Mouse (Mus musculus): ENCODE measurements at regions not wholly inside any gene's neighbourhood (a gene's known extent, or its start where the extent isn't known, plus 50 kb on each side); places are given as distances from the start of the nearest gene placed in this dataset.

- Histone ChIP-seq H3K9ac (replicated peaks; ENCODE audit: low read depth, low read length) (no peak overlapping the region), H3K27ac (ENCODE audit: low read depth) (no peak overlapping the region), H3K4me3 (ENCODE audit: low read depth, low read length) (no peak overlapping the region), H3K27me3 (ENCODE audit: control insufficient read depth, insufficient read depth, low read length) (no peaks in the 10 kb centered on the region), H3K9me3 (replicated peaks; ENCODE audit: control insufficient read depth, low read length) (no peaks in the 10 kb centered on the region), H3K4me1 (ENCODE audit: control insufficient read depth, insufficient read depth) (no peaks in the 10 kb centered on the region), H3K36me3 (replicated peaks; ENCODE audit: control insufficient read depth, insufficient read depth, low read length) (no peaks in the 10 kb centered on the region), H3K4me2 (ENCODE audit: low read depth, low read length) (no peak overlapping the region)
- WGBS = 62% methylated on average over 6 of the region's 6 CpGs
- no peak for DNase-seq (ENCODE audit: low spot score)
- TF ChIP-seq EP300 (IDR thresholded peaks at IDR 0.05; ENCODE audit: low read depth) = no peak
- no peak for TF ChIP-seq CTCF (IDR thresholded peaks at IDR 0.05; ENCODE audit: low read depth)
- ATAC-seq (ENCODE audit: insufficient read depth, low read depth) = no peak
These were observed 397.7 kb downstream of the Isl1 start for GRCm38 (mm10) chr13:115911524-115912459.

GRCm38 (mm10) chr13:115910866-115911449 is 398.5 kb downstream of the Isl1 start:
- ATAC-seq (ENCODE audit: insufficient read depth, low read depth) (no peak), DNase-seq (ENCODE audit: low spot score) (no peak)
- no peak overlapping the region for H3K27ac ChIP-seq (ENCODE audit: low read depth)
- no peaks in the 10 kb centered on the region for H3K9me3 ChIP-seq (replicated peaks; ENCODE audit: control insufficient read depth, low read length)
- no peak overlapping the region for H3K9ac ChIP-seq (replicated peaks; ENCODE audit: low read depth, low read length)
- H3K27me3 ChIP-seq (ENCODE audit: control insufficient read depth, insufficient read depth, low read length) = no peaks in the 10 kb centered on the region
- no peaks in the 10 kb centered on the region for H3K36me3 ChIP-seq (replicated peaks; ENCODE audit: control insufficient read depth, insufficient read depth, low read length)
- H3K4me2 ChIP-seq (ENCODE audit: low read depth, low read length) = no peak overlapping the region
- H3K4me3 ChIP-seq (ENCODE audit: low read depth, low read length) = no peak overlapping the region
- no peaks in the 10 kb centered on the region for H3K4me1 ChIP-seq (ENCODE audit: control insufficient read depth, insufficient read depth)
- 66% methylated on average over 8 of the region's 8 CpGs for WGBS
- TF ChIP-seq CTCF (IDR thresholded peaks at IDR 0.05; ENCODE audit: low read depth) = no peak
- no peak for TF ChIP-seq EP300 (IDR thresholded peaks at IDR 0.05; ENCODE audit: low read depth)

- no peaks in the 10 kb centered on the region for H3K9me3 ChIP-seq (replicated peaks; ENCODE audit: control insufficient read depth, low read length)
- WGBS = 76% methylated on average over 1 of the region's 1 CpGs
These were observed 428.9 kb downstream of the Isl1 start for GRCm38 (mm10) chr13:115880616-115881015.

GRCm38 (mm10) chr13:115860480-115860879 is 449.0 kb downstream of the Isl1 start:
- TF ChIP-seq CTCF (IDR thresholded peaks at IDR 0.05; ENCODE audit: low read depth) = no peak
- no peak for TF ChIP-seq EP300 (IDR thresholded peaks at IDR 0.05; ENCODE audit: low read depth)
- DNase-seq (ENCODE audit: low spot score) (no peak), ATAC-seq (ENCODE audit: insufficient read depth, low read depth) (no peak)
- H3K9me3 ChIP-seq (replicated peaks; ENCODE audit: control insufficient read depth, low read length) = no peaks in the 10 kb centered on the region
- H3K27me3 ChIP-seq (ENCODE audit: control insufficient read depth, insufficient read depth, low read length) = no peaks in the 10 kb centered on the region
- no peak overlapping the region for H3K27ac ChIP-seq (ENCODE audit: low read depth)
- no peak overlapping the region for H3K4me3 ChIP-seq (ENCODE audit: low read depth, low read length)
- H3K4me1 ChIP-seq (ENCODE audit: control insufficient read depth, insufficient read depth) = no peaks in the 10 kb centered on the region
- H3K36me3 ChIP-seq (replicated peaks; ENCODE audit: control insufficient read depth, insufficient read depth, low read length) = no peaks in the 10 kb centered on the region
- no peak overlapping the region for H3K9ac ChIP-seq (replicated peaks; ENCODE audit: low read depth, low read length)
- no peak overlapping the region for H3K4me2 ChIP-seq (ENCODE audit: low read depth, low read length)
- 21% methylated on average over 3 of the region's 3 CpGs for WGBS

More at GRCm38 (mm10) chr13:115880616-115881015, 428.9 kb downstream of the Isl1 start:
- Histone ChIP-seq H3K4me3 (ENCODE audit: low read depth, low read length) (no peak overlapping the region), H3K27me3 (ENCODE audit: control insufficient read depth, insufficient read depth, low read length) (no peaks in the 10 kb centered on the region), H3K4me1 (ENCODE audit: control insufficient read depth, insufficient read depth) (no peaks in the 10 kb centered on the region), H3K36me3 (replicated peaks; ENCODE audit: control insufficient read depth, insufficient read depth, low read length) (no peaks in the 10 kb centered on the region), H3K4me2 (ENCODE audit: low read depth, low read length) (no peak overlapping the region), H3K9ac (replicated peaks; ENCODE audit: low read depth, low read length) (no peak overlapping the region), H3K27ac (ENCODE audit: low read depth) (no peak overlapping the region)
- no peak for TF ChIP-seq EP300 (IDR thresholded peaks at IDR 0.05; ENCODE audit: low read depth)
- no peak for TF ChIP-seq CTCF (IDR thresholded peaks at IDR 0.05; ENCODE audit: low read depth)
- DNase-seq (ENCODE audit: low spot score) (no peak), ATAC-seq (ENCODE audit: insufficient read depth, low read depth) (no peak)

GRCm38 (mm10) chr13:115856632-115857031 is 452.9 kb downstream of the Isl1 start:
- Histone ChIP-seq H3K4me1 (ENCODE audit: control insufficient read depth, insufficient read depth) (no peaks in the 10 kb centered on the region), H3K9ac (replicated peaks; ENCODE audit: low read depth, low read length) (no peak overlapping the region), H3K27ac (ENCODE audit: low read depth) (no peak overlapping the region), H3K9me3 (replicated peaks; ENCODE audit: control insufficient read depth, low read length) (no peaks in the 10 kb centered on the region), H3K4me3 (ENCODE audit: low read depth, low read length) (no peak overlapping the region), H3K4me2 (ENCODE audit: low read depth, low read length) (no peak overlapping the region), H3K36me3 (replicated peaks; ENCODE audit: control insufficient read depth, insufficient read depth, low read length) (no peaks in the 10 kb centered on the region), H3K27me3 (ENCODE audit: control insufficient read depth, insufficient read depth, low read length) (no peaks in the 10 kb centered on the region)
- no peak for TF ChIP-seq EP300 (IDR thresholded peaks at IDR 0.05; ENCODE audit: low read depth)
- TF ChIP-seq CTCF (IDR thresholded peaks at IDR 0.05; ENCODE audit: low read depth) = no peak
- no peak for ATAC-seq (ENCODE audit: insufficient read depth, low read depth)
- no peak for DNase-seq (ENCODE audit: low spot score)
- WGBS = 62% methylated on average over 4 of the region's 4 CpGs
